Mouse (Mus musculus) retina, embryonic 14.5 days (tissue): ENCODE measurements around the gene Mttp.

Experiments
- DNase-seq: peaks from one replicate; pipeline ENCODE4 v3.0.0-alpha.2; 2015; ENCODE audit warnings: low spot score

The Mttp gene

DNA sequence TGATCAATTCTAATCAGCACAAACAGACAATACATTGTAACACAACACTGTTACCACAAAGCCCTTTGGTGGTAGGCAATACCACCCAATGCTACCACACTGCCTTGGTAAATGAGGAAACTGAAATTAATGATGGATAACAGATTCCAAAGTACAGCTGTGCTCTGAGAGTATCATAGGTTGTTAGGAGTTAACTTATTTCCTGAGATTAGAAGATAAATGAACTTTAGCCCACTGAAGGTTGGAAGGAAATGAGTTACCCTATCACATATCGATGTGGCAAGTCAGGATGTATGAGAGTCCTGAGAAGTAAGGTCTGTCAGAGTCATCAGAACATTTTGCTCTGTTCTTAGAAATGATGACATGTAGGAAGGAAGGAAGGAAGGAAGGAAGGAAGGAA is 10.2 kb downstream of the Mttp start:
- no peak for DNase-seq

DNA sequence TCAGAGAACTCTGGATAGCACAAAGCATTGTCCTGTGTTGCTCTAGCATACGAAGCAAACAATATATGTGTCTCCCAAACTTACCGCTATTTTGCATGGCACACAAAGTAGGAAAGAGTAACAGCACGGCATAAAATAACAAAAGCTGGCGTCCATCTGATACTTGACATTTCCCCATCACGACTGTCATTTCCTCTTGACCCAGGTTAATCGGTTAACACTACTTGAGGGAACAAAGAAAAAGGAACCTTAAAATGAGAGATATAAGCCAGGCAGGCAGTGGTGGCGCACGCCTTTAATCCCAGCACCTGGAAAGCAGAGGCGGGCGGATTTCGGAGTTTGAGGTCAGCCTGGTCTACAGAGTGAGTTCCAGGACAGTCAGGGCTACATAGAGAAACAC is 10.9 kb downstream of the Mttp start:
- no peak for DNase-seq

DNA sequence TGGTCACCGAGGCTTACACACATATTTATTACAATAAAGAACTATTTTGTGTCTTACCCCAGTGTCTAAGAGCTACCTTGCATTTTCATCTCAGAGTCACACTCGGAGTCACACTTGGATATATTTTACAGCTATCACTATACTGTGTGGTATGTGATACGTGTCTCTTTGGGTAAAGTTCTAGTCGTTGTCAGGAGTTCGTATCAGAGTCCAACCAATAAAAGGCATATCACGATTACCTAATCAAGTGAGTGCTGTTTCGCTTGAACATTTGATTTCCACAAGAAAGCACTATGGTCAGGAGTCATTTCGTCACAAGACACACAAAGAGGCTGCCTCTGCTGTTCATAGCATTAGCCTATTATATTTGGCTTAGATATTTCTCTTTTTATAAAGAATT is 11.3 kb downstream of the Mttp start:
- no peak for DNase-seq

- no peak for DNase-seq
Measured at GRCm38 (mm10) chr3:138131168-138131567, 13.6 kb downstream of the Mttp start.

DNA sequence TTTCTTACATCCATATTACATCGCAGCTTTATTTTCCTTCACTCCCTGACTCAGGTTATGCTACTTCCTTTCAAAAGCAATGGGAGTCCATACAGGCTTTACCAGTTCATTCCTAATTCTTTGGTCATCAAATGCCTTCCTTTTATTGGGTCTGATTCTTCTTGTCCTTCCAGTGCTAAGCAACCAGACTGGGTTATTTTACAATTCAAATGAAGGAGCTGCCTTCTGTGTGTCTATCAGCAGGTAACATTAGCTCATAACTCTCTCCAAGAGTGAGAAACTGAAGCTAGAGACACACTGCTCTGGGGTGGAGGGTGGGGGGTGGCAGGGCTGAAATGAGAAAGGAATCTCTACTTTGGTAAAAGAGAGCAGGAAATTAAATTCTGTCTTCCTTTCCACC is 14.1 kb downstream of the Mttp start:
- DNase-seq: no peak

DNA sequence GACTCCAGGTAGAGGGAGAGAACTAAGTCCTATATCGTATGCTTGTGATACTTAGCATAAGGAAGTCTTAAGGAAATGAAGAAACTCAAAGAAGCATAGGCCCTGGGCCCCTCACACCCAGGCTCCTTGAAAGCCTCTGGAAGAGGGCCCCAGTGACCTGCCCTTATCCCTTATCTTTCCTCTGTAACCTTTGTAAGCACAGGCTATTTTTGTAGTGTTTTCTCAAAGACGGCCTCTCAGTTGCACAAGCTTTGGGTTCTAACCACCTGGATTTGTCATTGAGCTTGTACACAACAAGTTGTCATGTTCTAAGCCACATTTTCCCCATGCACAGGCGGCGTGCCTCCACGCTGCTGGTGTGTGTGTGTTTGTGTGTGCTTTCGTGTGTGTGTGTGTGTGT is 15.7 kb downstream of the Mttp start:
- no peak for DNase-seq

GRCm38 (mm10) chr3:138123842-138124241 is 20.9 kb downstream of the Mttp start:
- DNase-seq: no peak

- no peak for DNase-seq
Measured at GRCm38 (mm10) chr3:138121461-138121860, 23.3 kb downstream of the Mttp start.

DNA sequence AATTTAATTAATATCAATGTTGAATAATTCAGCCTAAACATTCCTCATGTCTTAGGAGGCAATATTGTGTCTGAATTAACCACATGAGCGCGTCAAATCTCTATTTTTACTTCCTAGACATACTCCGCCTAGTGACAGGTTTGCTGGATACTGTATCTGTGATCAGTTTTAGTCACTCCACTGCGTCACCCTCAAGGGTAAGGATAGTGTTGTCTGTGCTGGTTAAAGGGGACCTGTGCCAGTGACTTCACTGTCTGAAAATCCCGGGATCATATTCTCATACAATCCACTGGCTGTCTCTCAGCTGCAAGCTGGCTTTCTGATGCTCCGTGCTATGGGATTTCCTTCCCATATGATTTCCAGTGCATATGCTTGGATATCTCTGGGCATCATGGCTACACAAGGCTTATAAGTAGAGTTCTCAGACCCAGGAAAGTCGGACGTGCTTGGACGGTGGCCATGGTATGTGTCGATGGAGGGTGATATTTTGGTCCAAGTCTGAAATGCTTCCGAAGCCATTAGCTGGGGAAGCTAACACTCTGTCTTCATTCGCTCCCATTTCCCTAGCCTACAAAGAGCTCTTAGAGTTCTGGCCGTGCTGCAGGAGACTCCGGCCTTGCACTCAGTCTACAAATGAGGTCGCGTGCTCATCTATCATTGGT is 25.2 kb downstream of the Mttp start:
- no peak for DNase-seq

- no peak for DNase-seq
Measured at GRCm38 (mm10) chr3:138118831-138119230, 25.9 kb downstream of the Mttp start.

- DNase-seq: no peak
Measured at GRCm38 (mm10) chr3:138118392-138118791, 26.4 kb downstream of the Mttp start.

DNA sequence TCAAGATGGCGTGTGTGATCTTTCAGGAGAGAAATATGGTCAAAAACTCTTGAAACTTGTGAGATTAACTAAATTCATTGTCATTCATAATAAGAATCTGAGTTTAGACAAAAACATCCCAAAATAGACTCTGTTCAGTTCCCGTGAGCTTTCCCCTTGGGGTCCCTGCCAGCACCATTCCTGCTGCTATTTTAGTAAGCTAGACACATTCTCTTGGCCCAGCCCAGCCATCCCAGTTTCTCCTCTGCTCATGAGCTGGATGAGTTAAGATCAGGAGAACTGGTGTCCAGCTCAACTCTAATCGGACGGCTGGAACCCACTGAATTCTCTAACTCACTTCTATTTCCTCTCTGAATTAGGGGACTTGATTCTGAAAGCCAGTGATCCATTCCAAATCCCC is 27.9 kb downstream of the Mttp start:
- DNase-seq: no peak

DNA sequence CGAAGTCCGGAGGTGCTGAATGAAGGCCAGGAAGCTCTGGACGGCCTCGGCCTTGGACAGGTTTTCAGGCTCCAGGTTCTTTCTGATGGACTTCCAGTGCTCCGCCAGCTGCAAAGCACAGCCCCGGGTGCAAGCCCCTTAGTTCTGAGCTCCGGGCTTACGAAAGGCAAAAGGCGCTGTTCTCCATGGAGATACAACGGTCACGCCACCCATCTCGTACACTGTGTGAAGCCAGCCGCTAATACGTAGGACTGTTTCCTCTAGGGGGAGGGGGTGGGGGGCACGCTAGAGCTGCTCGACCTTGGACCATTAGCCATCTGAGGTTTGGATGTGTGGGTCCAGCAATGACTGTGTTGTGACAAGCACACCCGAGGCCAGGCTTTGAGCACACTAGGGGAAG is 30.7 kb downstream of the Mttp start:
- no peak for DNase-seq

- DNase-seq: no peak
Measured at GRCm38 (mm10) chr3:138110910-138111782, 33.6 kb downstream of the Mttp start.

GRCm38 (mm10) chr3:138106887-138107286 is 37.9 kb downstream of the Mttp start:
- DNase-seq: no peak

- no peak for DNase-seq
Measured at GRCm38 (mm10) chr3:138105056-138105455, 39.7 kb downstream of the Mttp start.

DNA sequence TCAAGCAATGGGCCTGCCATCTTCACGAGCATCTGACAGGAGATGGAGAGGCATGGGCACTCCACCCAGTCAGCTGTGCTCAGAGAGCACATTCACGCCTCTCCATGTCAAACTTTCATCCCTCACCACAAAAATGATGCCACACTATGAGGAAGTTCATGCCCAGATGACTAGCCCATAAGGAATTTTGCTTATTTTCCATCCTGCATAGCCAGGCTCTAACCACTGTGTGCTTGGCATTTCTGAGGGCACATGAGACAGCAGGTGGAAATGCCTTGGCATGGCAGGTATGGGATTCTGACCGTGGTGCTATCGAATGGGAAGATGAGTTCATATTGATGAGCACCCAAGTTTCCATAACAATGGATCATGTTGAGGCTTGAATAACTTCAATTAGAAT is 41.1 kb downstream of the Mttp start:
- no peak for DNase-seq

DNA sequence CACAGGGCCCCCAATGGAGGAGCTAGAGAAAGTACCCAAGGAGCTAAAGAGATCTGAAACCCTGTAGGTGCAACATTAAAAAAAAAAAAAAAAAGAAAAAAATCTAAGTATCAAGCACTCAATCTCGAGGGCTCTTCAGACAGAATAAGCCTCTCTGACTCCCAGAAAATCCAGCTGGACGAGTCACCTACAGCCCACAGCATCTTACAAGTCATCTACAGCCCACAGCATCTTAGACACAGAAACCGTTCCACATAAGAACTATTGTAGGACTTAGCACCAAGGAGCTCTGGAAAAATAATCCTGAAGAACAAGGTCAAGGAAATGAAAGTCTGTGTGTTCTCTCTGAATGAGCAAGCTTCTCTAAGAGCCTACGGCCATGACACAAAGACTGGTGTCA is 42.8 kb downstream of the Mttp start:
- DNase-seq: no peak

- DNase-seq: no peak
Measured at GRCm38 (mm10) chr3:138097718-138098117, 47.0 kb downstream of the Mttp start.

GRCm38 (mm10) chr3:138096263-138097028 is 48.3 kb downstream of the Mttp start:
- DNase-seq: no peak

DNA sequence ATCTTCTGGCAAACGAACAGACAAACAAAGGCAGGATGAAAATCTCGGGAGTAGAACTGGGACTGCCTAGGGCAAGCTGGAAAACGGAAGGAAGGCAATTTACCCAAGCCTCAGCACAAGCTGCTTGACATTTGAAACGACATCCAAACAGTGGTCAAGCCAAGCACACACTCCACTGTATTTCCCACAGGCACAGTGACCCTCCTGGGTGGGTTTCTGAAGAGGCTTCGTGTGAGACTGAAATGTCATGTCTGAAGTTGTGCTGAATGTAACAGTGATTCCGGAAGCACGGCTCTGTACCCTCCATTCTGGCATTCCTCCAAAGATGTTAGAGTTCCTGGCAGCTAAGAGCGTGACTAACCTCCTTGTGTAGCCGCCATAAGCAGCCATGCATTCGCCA is 49.0 kb downstream of the Mttp start:
- no peak for DNase-seq

GRCm38 (mm10) chr3:138095301-138095700 is 49.5 kb downstream of the Mttp start:
- DNase-seq: no peak

- DNase-seq: no peak
Measured at GRCm38 (mm10) chr3:138083896-138084295, 60.9 kb downstream of the Mttp start.
